Mouse (Mus musculus) cerebellum, postnatal 4 days (tissue): ENCODE data around the gene Tlx1.

Experiments
- DNase-seq, 2 experiments: peaks; one replicate each; pipeline ENCODE4 v3.0.0; 2022; ENCODE audit warnings: low spot score in 2 of 2, mixed read lengths in 1 of 2

The Tlx1 gene

GRCm38 (mm10) chr19:45158896-45159295, 8.4 kb downstream of the Tlx1 start:
- no peak for DNase-seq

GRCm38 (mm10) chr19:45159491-45159890, 9.0 kb downstream of the Tlx1 start:
- DNase-seq, result no peak

GRCm38 (mm10) chr19:45159991-45160390, 9.5 kb downstream of the Tlx1 start:
- no peak for DNase-seq

GRCm38 (mm10) chr19:45160523-45160922, 10.0 kb downstream of the Tlx1 start:
- DNase-seq, result no peak

GRCm38 (mm10) chr19:45161093-45161492, 10.6 kb downstream of the Tlx1 start:
- peak; percentile 41 to 66 for DNase-seq

- DNase-seq, result no peak
Observed at GRCm38 (mm10) chr19:45162181-45162580, 11.7 kb downstream of the Tlx1 start.

- no peak for DNase-seq
Observed at GRCm38 (mm10) chr19:45162871-45163270, 12.4 kb downstream of the Tlx1 start.

- no peak for DNase-seq
Observed at GRCm38 (mm10) chr19:45170451-45170850, 20.0 kb downstream of the Tlx1 start.

- DNase-seq, result no peak
Observed at GRCm38 (mm10) chr19:45174803-45175202, 24.3 kb downstream of the Tlx1 start.

- DNase-seq, result no peak
Observed at GRCm38 (mm10) chr19:45176269-45176668, 25.8 kb downstream of the Tlx1 start.

GRCm38 (mm10) chr19:45177004-45177737, 26.7 kb downstream of the Tlx1 start:
- DNase-seq, result peak; percentile 47 to 78

GRCm38 (mm10) chr19:45179451-45179850, 29.0 kb downstream of the Tlx1 start:
- DNase-seq, result no peak

GRCm38 (mm10) chr19:45180447-45180846, 30.0 kb downstream of the Tlx1 start:
- DNase-seq, result no peak

GRCm38 (mm10) chr19:45194651-45195050, 44.2 kb downstream of the Tlx1 start:
- no peak for DNase-seq

GRCm38 (mm10) chr19:45196967-45197366, 46.5 kb downstream of the Tlx1 start:
- DNase-seq, result no peak

GRCm38 (mm10) chr19:45205311-45206105, 55.0 kb downstream of the Tlx1 start:
- no peak for DNase-seq
